Mouse (Mus musculus): Measurements from ENCODE around the gene Ece2. TPM values are rescaled to one million over a fixed set of nuclear protein-coding genes. Genes with fewer than 3 reads are reported as not detected.

Ece2 gene
- polyA plus RNA-seq, 1 experiment from 2014 or later, result 1.2 TPM

GRCm38 (mm10) chr16:20693111-20693701, 63.6 kb downstream of the Ece2 start, which contains the start of gene Fam131a:
TSS of gene Fam131a (plus strand) at chr16:20693241.
- Histone ChIP-seq H3K9ac (peak within 1 kb of the TSS; percentile 74), H3K9me3 (replicated peaks) (no peaks in the 10 kb centered on the region), H3K4me3 (peak within 1 kb of the TSS; percentile 62), H3K36me3 (peaks cover 43% of the 10 kb centered on the region), H3K27me3 (replicated peaks) (0 out of 2 replicates have a peak, but pooled peaks cover 5% of the 10 kb centered on the region), H3K4me2 (peak within 1 kb of the TSS; percentile 86), H3K27ac (ENCODE audit: poor library complexity, severe bottlenecking) (peak within 1 kb of the TSS; percentile 80), H3K4me1 (replicated peaks) (peaks cover 37% of the 10 kb centered on the region)
- under 1% methylated on average over 37 of the region's 37 CpGs for WGBS
- peak; percentile 91 for ATAC-seq (ENCODE audit: insufficient number of reproducible peaks, low FRiP score)

DNA sequence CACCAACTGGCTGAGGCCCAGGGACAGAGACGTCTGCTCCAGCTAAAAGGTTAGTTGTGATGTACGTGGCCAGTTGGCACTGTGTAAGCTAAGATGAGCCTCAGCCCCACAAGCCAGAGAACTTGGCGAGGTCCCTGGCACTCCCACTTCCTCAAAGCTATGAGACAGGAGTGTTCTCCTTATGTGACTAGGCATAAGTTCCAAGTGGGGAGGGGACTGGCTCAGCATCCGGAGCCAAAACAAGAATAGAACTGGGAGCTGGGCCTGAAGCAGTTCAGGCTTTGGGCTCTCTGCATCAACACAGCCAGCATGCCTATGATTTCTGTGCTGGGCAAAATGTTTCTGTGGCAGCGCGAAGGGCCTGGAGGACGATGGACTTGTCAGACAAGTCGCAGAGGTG, 65.2 kb downstream of the Ece2 start:
- H3K4me1 ChIP-seq (replicated peaks), result peaks cover 37% of the 10 kb centered on the region
- peaks cover 28% of the 10 kb centered on the region for H3K36me3 ChIP-seq
- WGBS, result 69% methylated on average over 8 of the region's 8 CpGs
- 0 out of 2 replicates have a peak, but pooled peaks cover 5% of the 10 kb centered on the region for H3K27me3 ChIP-seq (replicated peaks)
- H3K9me3 ChIP-seq (replicated peaks), result no peaks in the 10 kb centered on the region
- peak overlapping the region; percentile 6; the same call in 1 of the 2 replicates for H3K27ac ChIP-seq (ENCODE audit: poor library complexity, severe bottlenecking)
- 0 out of 2 replicates have a peak overlapping the region, but pooled peaks have one; percentile 72 for H3K4me2 ChIP-seq
- no peak for ATAC-seq (ENCODE audit: insufficient number of reproducible peaks, low FRiP score)
- H3K4me3 ChIP-seq, result no peak overlapping the region
- no peak overlapping the region for H3K9ac ChIP-seq

DNA sequence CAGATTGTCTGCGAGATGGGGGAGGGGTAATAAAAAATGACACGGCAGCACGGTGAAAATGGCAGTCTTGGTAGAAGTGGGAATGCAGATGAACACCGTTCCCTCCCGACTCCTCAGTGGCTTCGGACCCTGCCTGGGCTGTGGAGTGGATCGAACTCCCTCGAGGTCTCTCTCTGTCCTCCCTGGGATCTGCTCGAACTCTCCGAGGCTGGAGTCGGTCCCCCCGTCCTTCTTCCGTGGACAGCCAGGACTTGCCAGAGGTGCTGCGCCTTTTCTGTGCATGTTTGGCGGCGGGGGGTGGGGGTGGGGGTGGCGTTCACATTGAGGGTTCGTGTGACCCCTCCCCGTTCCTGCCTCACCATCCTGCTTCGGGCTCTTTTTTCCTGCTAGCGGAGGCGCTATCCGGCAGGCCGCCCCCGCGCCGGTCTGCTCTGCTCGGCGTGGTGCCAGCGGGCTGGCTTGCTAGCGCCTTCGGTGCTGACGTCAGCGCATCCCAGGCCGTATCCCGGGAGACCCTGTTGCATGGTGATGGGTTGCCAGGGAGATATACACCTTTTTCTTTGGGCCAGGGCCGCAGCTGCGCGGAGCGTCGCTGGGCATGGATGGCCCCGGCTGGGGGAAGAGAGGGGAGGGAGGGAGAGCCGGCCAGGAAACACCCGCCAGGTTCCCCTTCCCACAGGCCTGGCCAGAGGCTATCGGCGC, 66.1 kb downstream of the Ece2 start:
- no peaks in the 10 kb centered on the region for H3K9me3 ChIP-seq (replicated peaks)
- peak overlapping the region; percentile 39 for H3K4me3 ChIP-seq
- peaks cover 37% of the 10 kb centered on the region for H3K4me1 ChIP-seq (replicated peaks)
- peak overlapping the region; percentile 62 for H3K9ac ChIP-seq
- peak overlapping the region; percentile 72 for H3K4me2 ChIP-seq
- no peak overlapping the region for H3K27ac ChIP-seq (ENCODE audit: poor library complexity, severe bottlenecking)
- peaks cover 21% of the 10 kb centered on the region for H3K36me3 ChIP-seq
- peak; percentile 63 for ATAC-seq (ENCODE audit: insufficient number of reproducible peaks, low FRiP score)
- H3K27me3 ChIP-seq (replicated peaks), result 0 out of 2 replicates have a peak, but pooled peaks cover 5% of the 10 kb centered on the region
- WGBS, result 4% methylated on average over 44 of the region's 46 CpGs

MicroRNAs encoded within 50 kb of the gene (microRNA counts, 519-probe panel; counts per million panel counts)
- microRNA mmu-miR-1224, result 4,212 counts per million, percentile 37 among the panel's probes with 10 or more counts

Small RNAs within 50 kb of the gene (microRNA-seq; reads per million reads assigned to microRNA genes)
- gene Mir1224, result not detected

Other genes with a start within 250 kb of the Ece2 start
- gene Abcc5, start 203.4 kb upstream of the Ece2 start, polyA plus RNA-seq (2016; fragmentation: Nextera tagmentation; extraction: Ambion mirVana), result 86.0 and 94.9 TPM in 2 replicates
- gene Eif2b5, start 131.0 kb upstream of the Ece2 start, polyA plus RNA-seq (2016; fragmentation: Nextera tagmentation; extraction: Ambion mirVana), result 89.6 and 94.4 TPM in 2 replicates
- 31.1 and 34.1 TPM in 2 replicates for gene Dvl3, start 112.8 kb upstream of the Ece2 start, polyA plus RNA-seq (2016; fragmentation: Nextera tagmentation; extraction: Ambion mirVana)
- 487 and 490 TPM in 2 replicates for gene Ap2m1, start 94.3 kb upstream of the Ece2 start, polyA plus RNA-seq (2016; fragmentation: Nextera tagmentation; extraction: Ambion mirVana)
- gene Abcf3, start 81.3 kb upstream of the Ece2 start, polyA plus RNA-seq (2016; fragmentation: Nextera tagmentation; extraction: Ambion mirVana), result 55.2 and 55.4 TPM in 2 replicates
- gene Vwa5b2, start 40.4 kb upstream of the Ece2 start, polyA plus RNA-seq (2016; fragmentation: Nextera tagmentation; extraction: Ambion mirVana), result 0.43 and 0.53 TPM in 2 replicates
- gene Eef1akmt4, start 18.2 kb upstream of the Ece2 start, polyA plus RNA-seq (2016; fragmentation: Nextera tagmentation; extraction: Ambion mirVana), result 16.3 and 20.1 TPM in 2 replicates
- gene Gm49333, start 18.2 kb upstream of the Ece2 start, polyA plus RNA-seq (2016; fragmentation: Nextera tagmentation; extraction: Ambion mirVana), result 0.62 TPM in 1 of 2 replicates, not detected in the other
- gene Alg3, start 18.1 kb upstream of the Ece2 start, polyA plus RNA-seq (2016; fragmentation: Nextera tagmentation; extraction: Ambion mirVana), result 31.7 and 32.4 TPM in 2 replicates
- 0.43 and 0.58 TPM in 2 replicates for gene Camk2n2, start 8.5 kb upstream of the Ece2 start, polyA plus RNA-seq (2016; fragmentation: Nextera tagmentation; extraction: Ambion mirVana)
- 286 and 288 TPM in 2 replicates for gene Psmd2, start 21.8 kb downstream of the Ece2 start, polyA plus RNA-seq (2016; fragmentation: Nextera tagmentation; extraction: Ambion mirVana)
- gene Eif4g1, start 38.5 kb downstream of the Ece2 start, polyA plus RNA-seq (2016; fragmentation: Nextera tagmentation; extraction: Ambion mirVana), result 169 and 179 TPM in 2 replicates
- 4.0 and 5.2 TPM in 2 replicates for gene Fam131a, start 63.4 kb downstream of the Ece2 start, polyA plus RNA-seq (2016; fragmentation: Nextera tagmentation; extraction: Ambion mirVana)
- 45.0 and 50.5 TPM in 2 replicates for gene Polr2h, start 87.8 kb downstream of the Ece2 start, polyA plus RNA-seq (2016; fragmentation: Nextera tagmentation; extraction: Ambion mirVana)
- 6.2 and 7.0 TPM in 2 replicates for gene Clcn2, start 87.9 kb downstream of the Ece2 start, polyA plus RNA-seq (2016; fragmentation: Nextera tagmentation; extraction: Ambion mirVana)
- gene Chrd, start 103.3 kb downstream of the Ece2 start, polyA plus RNA-seq (2016; fragmentation: Nextera tagmentation; extraction: Ambion mirVana), result 0.54 and 0.94 TPM in 2 replicates
- 0.14 and 0.22 TPM in 2 replicates for gene Thpo, start 104.7 kb downstream of the Ece2 start, polyA plus RNA-seq (2016; fragmentation: Nextera tagmentation; extraction: Ambion mirVana)

All from heart, embryonic 12.5 days (tissue).